Mouse (Mus musculus) myocyte (in vitro differentiated cells): ENCODE measurements around the gene Jph2. TPM values are rescaled to one million over a fixed set of nuclear protein-coding genes. Genes with fewer than 3 reads are reported as not detected.
A peak's percentile ranks its signal among the peaks of the same experiment; 100 is the strongest.

Experiments
- H3K27me3 ChIP-seq: one replicate; pipeline ENCODE4 v1.6.1; 2011; ENCODE audit not compliant: control insufficient read depth, insufficient read depth, insufficient read length
- H3K36me3 ChIP-seq: one replicate; pipeline ENCODE4 v1.6.1; 2011; ENCODE audit not compliant: control insufficient read depth, insufficient read depth
- H3K4me2 ChIP-seq: one replicate; pipeline ENCODE4 v1.6.1; 2011; ENCODE audit warnings: low read depth, control low read depth
- H3K4me3 ChIP-seq: one replicate; pipeline ENCODE4 v1.5.1; 2011; ENCODE audit warnings: mild to moderate bottlenecking, control low read depth, moderate library complexity
- H3K79me2 ChIP-seq: one replicate; pipeline ENCODE4 v1.6.1; 2011; ENCODE audit not compliant: control insufficient read depth, insufficient read depth
- H3ac ChIP-seq: one replicate; pipeline ENCODE4 v1.6.1; 2011; ENCODE audit not compliant: control insufficient read depth, insufficient read length
- CEBPB ChIP-seq: IDR thresholded peaks from 2 replicates; pipeline ENCODE4 v1.6.1; 2011; ENCODE audit warnings: mild to moderate bottlenecking, moderate library complexity; ENCODE audit not compliant: poor library complexity, insufficient read depth, severe bottlenecking
- E2F4 ChIP-seq: IDR thresholded peaks from one replicate; pipeline ENCODE4 v1.6.1; 2011; ENCODE audit warnings: mild to moderate bottlenecking, control low read depth, moderate library complexity; ENCODE audit not compliant: insufficient read depth
- MAX ChIP-seq: IDR thresholded peaks from one replicate; pipeline ENCODE4 v1.6.1; 2011; ENCODE audit warnings: low read depth, mild to moderate bottlenecking, control low read depth
- MYOD1 ChIP-seq, 3 experiments: IDR thresholded peaks; one replicate each; pipeline ENCODE4 v1.6.1; 2011; ENCODE audit warnings: control low read depth in 2 of 3, low read depth in 2 of 3, mild to moderate bottlenecking in 2 of 3, moderate library complexity in 1 of 3; ENCODE audit not compliant: insufficient read length in 2 of 3, control insufficient read depth in 1 of 3
- MYOG ChIP-seq, 3 experiments: IDR thresholded peaks; one replicate each; pipeline ENCODE4 v1.6.1; 2011; ENCODE audit warnings: control low read depth in 2 of 3, low read depth in 2 of 3, mild to moderate bottlenecking in 2 of 3; ENCODE audit not compliant: insufficient read length in 2 of 3, control insufficient read depth in 1 of 3, insufficient read depth in 1 of 3
- POLR2A ChIP-seq: IDR thresholded peaks from one replicate; pipeline ENCODE4 v1.6.1; 2011; ENCODE audit warnings: low read depth, mild to moderate bottlenecking, control low read depth, moderate library complexity; ENCODE audit not compliant: insufficient read length
- POLR2AphosphoS2 ChIP-seq: IDR thresholded peaks from one replicate; pipeline ENCODE4 v1.6.1; 2011; ENCODE audit warnings: low read depth, control low read depth; ENCODE audit not compliant: insufficient read length
- REST ChIP-seq: IDR thresholded peaks from one replicate; pipeline ENCODE4 v1.6.1; 2011; ENCODE audit warnings: mild to moderate bottlenecking, control low read depth, moderate library complexity; ENCODE audit not compliant: insufficient read depth, insufficient read length
- SRF ChIP-seq: IDR thresholded peaks from one replicate; pipeline ENCODE4 v1.6.1; 2011; ENCODE audit warnings: low read depth; ENCODE audit not compliant: control insufficient read depth, insufficient read length
- TCF12 ChIP-seq: IDR thresholded peaks from one replicate; pipeline ENCODE4 v1.6.1; 2011; ENCODE audit warnings: mild to moderate bottlenecking, control low read depth; ENCODE audit not compliant: poor library complexity, insufficient read depth, severe bottlenecking
- TCF3 ChIP-seq: IDR thresholded peaks from one replicate; pipeline ENCODE4 v1.6.1; 2011; ENCODE audit warnings: low read depth, control low read depth; ENCODE audit not compliant: insufficient read length
- USF1 ChIP-seq: IDR thresholded peaks from one replicate; pipeline ENCODE4 v1.6.1; 2011; ENCODE audit warnings: low read depth, mild to moderate bottlenecking, control low read depth, moderate library complexity
- polyA plus RNA-seq: library from polyadenylated mRNA; unstranded; fragments of >200 nt; fragmentation: generic; extraction: Trizol; gene quantifications from one replicate; pipeline ENCODE4 v1.2.1, GENCODE M21; 2012; ENCODE audit warnings: missing spikeins

The Jph2 gene
- polyA plus RNA-seq, 1 experiment: 217 TPM

GRCm38 (mm10) chr2:163370175-163370574, 27.6 kb downstream of the Jph2 start:
- Histone ChIP-seq H3K36me3 (peaks cover 41% of the 10 kb centered on the region), H3K79me2 (peaks cover 52% of the 10 kb centered on the region), H3K27me3 (no peaks in the 10 kb centered on the region), H3K4me3 (no peak overlapping the region), H3K4me2 (no peak overlapping the region), H3ac (no peak overlapping the region)
- no peak for TF ChIP-seq MYOD1 (IDR thresholded peaks at IDR 0.05; ENCODE audit: control insufficient read depth in 1 of 3, insufficient read length in 2 of 3, low read depth in 2 of 3)
- no peak for TF ChIP-seq TCF12
- TF ChIP-seq POLR2A: peak; percentile 3
- TF ChIP-seq SRF: no peak
- TF ChIP-seq TCF3: no peak
- no peak for TF ChIP-seq E2F4
- no peak for TF ChIP-seq CEBPB
- TF ChIP-seq USF1: no peak
- peak; percentile 3 for TF ChIP-seq POLR2AphosphoS2
- TF ChIP-seq REST: no peak

DNA sequence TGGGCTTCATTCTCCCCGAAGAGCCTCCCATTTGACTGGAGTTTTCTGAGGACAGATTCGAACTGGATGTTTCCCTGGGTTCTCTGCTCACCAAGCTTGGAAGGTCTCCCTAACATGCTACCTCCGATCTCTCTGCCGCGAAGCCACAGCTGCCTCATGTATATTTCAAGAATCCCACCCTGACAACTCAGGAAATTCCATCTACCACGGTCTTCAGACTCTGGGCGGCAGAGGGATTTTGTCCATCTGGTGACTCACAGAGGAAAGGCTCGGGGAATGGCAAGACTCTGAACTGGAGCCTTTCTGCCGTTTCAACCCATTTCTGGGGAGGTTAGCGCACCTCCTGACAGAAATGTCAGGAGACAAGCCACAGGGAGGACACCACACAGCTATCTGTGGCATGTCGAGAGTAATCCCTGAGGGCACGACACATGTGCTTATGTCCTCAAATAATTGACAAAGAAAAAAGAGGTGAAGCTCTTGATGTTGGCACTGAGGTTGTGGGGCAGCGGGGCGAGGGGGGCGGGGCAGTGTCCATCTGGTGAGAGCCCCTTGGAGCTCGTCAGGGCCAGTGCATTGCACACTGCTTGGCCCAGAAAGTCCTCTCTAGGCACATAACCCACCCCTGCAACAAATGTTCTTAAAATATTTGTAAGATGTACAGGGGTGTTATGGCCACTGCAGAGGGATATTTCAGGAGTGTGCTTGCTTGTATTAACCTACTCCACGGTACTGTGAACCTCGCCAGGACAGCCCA, 32.8 kb downstream of the Jph2 start:
- Histone ChIP-seq H3K79me2 (peaks cover 45% of the 10 kb centered on the region), H3ac (no peak overlapping the region), H3K27me3 (no peaks in the 10 kb centered on the region), H3K4me2 (peak overlapping the region; percentile 52), H3K4me3 (no peak overlapping the region), H3K36me3 (peaks cover 19% of the 10 kb centered on the region)
- TF ChIP-seq SRF: no peak
- no peak for TF ChIP-seq E2F4
- no peak for TF ChIP-seq POLR2A
- TF ChIP-seq CEBPB: no peak
- TF ChIP-seq MAX: no peak
- TF ChIP-seq MYOD1 (IDR thresholded peaks at IDR 0.05; ENCODE audit: control insufficient read depth in 1 of 3, insufficient read length in 2 of 3, low read depth in 2 of 3): peak in 2 of 3 experiments; percentile 7 to 55
- peak; percentile 28 for TF ChIP-seq TCF3
- TF ChIP-seq POLR2AphosphoS2: peak; percentile 41
- TF ChIP-seq REST: no peak
- peak in 2 of 3 experiments; percentile 14 to 75 for TF ChIP-seq MYOG (IDR thresholded peaks at IDR 0.05; ENCODE audit: control insufficient read depth in 1 of 3, insufficient read depth in 1 of 3, insufficient read length in 2 of 3, low read depth in 2 of 3)
- no peak for TF ChIP-seq USF1
- no peak for TF ChIP-seq TCF12

DNA sequence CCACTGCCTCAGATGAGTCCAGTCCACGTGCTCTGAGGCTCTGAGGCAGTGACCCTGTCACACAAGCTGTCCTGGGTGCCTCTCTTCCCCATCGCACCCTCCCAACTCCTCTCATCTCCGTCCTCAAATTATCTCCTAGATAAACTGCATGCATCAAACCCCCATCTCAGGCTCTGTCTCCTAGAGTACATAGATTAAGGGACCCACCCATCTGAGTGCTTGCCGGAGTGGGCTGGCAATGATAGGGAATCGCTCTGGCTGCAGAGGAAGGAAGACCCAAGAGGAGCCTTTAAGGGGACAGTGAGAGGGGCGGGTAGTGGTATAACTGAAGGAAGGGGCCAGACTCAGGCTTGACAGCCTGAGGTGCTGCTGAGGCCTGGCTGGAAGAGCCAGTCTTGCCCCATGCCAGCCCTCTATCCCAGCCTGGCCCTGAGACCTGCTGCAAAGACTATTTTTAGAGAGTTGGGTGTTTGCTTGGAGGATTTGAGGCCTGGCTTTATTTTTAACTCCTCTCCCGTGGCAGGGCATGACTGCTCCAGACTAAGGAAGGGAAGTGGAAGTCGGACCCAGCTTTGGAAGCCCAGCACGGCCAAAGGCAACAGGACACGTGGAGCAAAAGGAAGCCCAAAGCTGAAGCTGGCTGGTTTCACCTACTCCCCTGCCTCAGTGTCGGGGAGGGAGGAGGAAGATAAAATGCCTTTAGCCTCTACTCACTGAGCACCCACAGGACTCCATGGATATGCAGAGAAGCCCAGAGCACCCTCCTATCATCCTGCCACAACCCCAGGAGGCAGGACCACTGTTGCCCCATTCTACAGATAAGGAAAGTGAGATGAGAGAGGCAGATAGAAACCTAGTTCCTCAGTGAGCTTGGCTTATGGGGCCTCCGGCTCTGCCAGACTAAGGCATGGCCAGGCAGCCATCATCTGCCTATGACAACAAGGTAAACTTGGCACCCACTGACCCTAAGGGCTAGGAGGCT, 34.6 kb downstream of the Jph2 start:
- peak in 1 of 3 experiments; percentile 9 for TF ChIP-seq MYOG (IDR thresholded peaks at IDR 0.05; ENCODE audit: control insufficient read depth in 1 of 3, insufficient read depth in 1 of 3, insufficient read length in 2 of 3, low read depth in 2 of 3)
- no peak for TF ChIP-seq POLR2A
- Histone ChIP-seq H3ac (no peak overlapping the region), H3K36me3 (peaks cover 12% of the 10 kb centered on the region), H3K4me3 (no peak overlapping the region), H3K4me2 (peak overlapping the region; percentile 47), H3K79me2 (peaks cover 31% of the 10 kb centered on the region), H3K27me3 (no peaks in the 10 kb centered on the region)

DNA sequence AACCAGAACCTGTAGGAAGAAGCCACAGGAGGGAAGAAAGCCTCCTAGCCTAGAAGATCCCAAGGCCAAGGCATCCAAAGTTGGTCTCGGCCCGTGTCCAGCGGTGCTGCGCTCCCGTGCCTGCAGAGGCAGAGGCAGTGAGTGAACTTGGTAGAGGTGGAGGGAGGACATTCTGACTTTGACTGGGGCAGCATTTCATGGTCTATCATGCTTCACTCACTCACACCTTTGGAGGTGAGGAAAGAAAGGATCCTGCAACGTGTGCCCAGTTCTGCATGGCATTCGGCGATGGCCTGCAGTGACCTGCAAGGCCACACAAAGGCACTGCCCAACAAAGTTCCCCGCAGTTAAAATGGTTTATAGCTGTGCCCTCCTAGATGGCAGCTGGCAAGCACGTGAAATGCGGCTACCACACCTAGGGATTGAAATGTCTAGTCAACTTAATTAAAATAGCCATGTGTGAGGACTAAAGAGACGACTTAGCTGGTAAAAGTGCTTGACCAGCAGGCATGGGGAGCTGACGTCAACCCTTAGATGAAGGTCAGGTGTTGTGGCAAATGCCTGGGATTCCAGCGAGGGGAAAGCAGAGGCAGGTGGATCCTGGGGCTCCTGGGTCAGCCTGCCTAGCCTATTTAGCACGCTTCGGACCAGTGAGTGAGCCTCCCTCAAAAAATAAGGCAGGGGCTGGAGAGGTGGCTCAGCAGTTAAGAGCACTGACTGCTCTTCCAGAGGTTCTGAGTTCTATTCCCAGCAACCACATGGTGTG, 36.8 kb downstream of the Jph2 start:
- no peak overlapping the region for H3K4me3 ChIP-seq
- TF ChIP-seq POLR2A (peak; percentile 3), MAX (no peak), POLR2AphosphoS2 (peak; percentile 28), MYOG (IDR thresholded peaks at IDR 0.05; ENCODE audit: control insufficient read depth in 1 of 3, insufficient read depth in 1 of 3, insufficient read length in 2 of 3, low read depth in 2 of 3) (peak in 1 of 3 experiments; percentile 75), MYOD1 (IDR thresholded peaks at IDR 0.05; ENCODE audit: control insufficient read depth in 1 of 3, insufficient read length in 2 of 3, low read depth in 2 of 3) (peak in 1 of 3 experiments; percentile 57), TCF3 (no peak)
- H3K4me2 ChIP-seq: no peak overlapping the region
- peaks cover 18% of the 10 kb centered on the region for H3K79me2 ChIP-seq
- no peaks in the 10 kb centered on the region for H3K27me3 ChIP-seq
- peaks cover 4% of the 10 kb centered on the region for H3K36me3 ChIP-seq
- no peak overlapping the region for H3ac ChIP-seq
